Mouse (Mus musculus) hindbrain, embryonic 11.5 days (tissue): ENCODE results near the gene Nkx6-2. TPM values are rescaled to one million over a fixed set of nuclear protein-coding genes. Genes with fewer than 3 reads are reported as not detected.

Experiments used
- ATAC-seq: fragments of 200-750 bp; cut with Nextera tagmentation; 2 replicates; pipeline ENCODE4 v1.8.0; 2017; ENCODE audit warnings: mild to moderate bottlenecking, moderate TSS enrichment, moderate library complexity; ENCODE audit not compliant: low FRiP score
- DNase-seq: peaks from one replicate; pipeline ENCODE4 v3.0.0-alpha.2; 2015; ENCODE audit warnings: low spot score
- H3K27ac ChIP-seq: fragments of 300-500 bp; sonication (generic); 2 replicates; pipeline ENCODE4 v1.5.1; 2014; ENCODE audit warnings: mild to moderate bottlenecking, low read depth, low read length
- H3K27me3 ChIP-seq: fragments of 300-500 bp; sonication (generic); 2 replicates; pipeline ENCODE4 v1.6.1; 2014; ENCODE audit warnings: mild to moderate bottlenecking, low read length, moderate library complexity, mixed read lengths; ENCODE audit not compliant: control insufficient read depth, insufficient read depth
- H3K36me3 ChIP-seq: fragments of 300-500 bp; sonication (generic); 2 replicates; pipeline ENCODE4 v1.6.1; 2014; ENCODE audit warnings: mild to moderate bottlenecking, low read length, moderate library complexity, mixed read lengths; ENCODE audit not compliant: control insufficient read depth, insufficient read depth
- H3K4me1 ChIP-seq: fragments of 300-500 bp; sonication (generic); replicated peaks from 2 replicates; pipeline ENCODE4 v1.6.1; 2014; ENCODE audit warnings: low read length, mixed read lengths; ENCODE audit not compliant: control insufficient read depth, insufficient read depth
- H3K4me2 ChIP-seq: fragments of 300-500 bp; sonication (generic); replicated peaks from 2 replicates; pipeline ENCODE4 v1.6.1; 2014; ENCODE audit warnings: mild to moderate bottlenecking, low read depth, low read length
- H3K4me3 ChIP-seq: fragments of 300-500 bp; sonication (generic); 2 replicates; pipeline ENCODE4 v1.5.1; 2014; ENCODE audit warnings: low read depth, low read length
- H3K9ac ChIP-seq: fragments of 300-500 bp; sonication (generic); 2 replicates; pipeline ENCODE4 v1.6.1; 2014; ENCODE audit warnings: low read depth, low read length
- H3K9me3 ChIP-seq: fragments of 300-500 bp; sonication (generic); 2 replicates; pipeline ENCODE4 v1.6.1; 2016; ENCODE audit warnings: low read length; ENCODE audit not compliant: control insufficient read depth
- WGBS: fragments of 180-500 bp; shearing (Covaris S2); extraction: QIAGEN DNeasy Blood & Tissue Kit; methylation state at CpG from one replicate; pipeline ENCODE4 v1.1.7; 2014; 5-methylcytosine and 5-hydroxymethylcytosine counted together
- polyA plus RNA-seq: library from polyadenylated mRNA; unstranded; fragments of >200 nt; fragmentation: Nextera tagmentation; extraction: Ambion mirVana; gene quantifications from 2 replicates; pipeline ENCODE4 v1.2.1, GENCODE M21; 2014

Nkx6-2 gene
- polyA plus RNA-seq, 1 experiment from 2014 or later, result 21.1 TPM

DNA sequence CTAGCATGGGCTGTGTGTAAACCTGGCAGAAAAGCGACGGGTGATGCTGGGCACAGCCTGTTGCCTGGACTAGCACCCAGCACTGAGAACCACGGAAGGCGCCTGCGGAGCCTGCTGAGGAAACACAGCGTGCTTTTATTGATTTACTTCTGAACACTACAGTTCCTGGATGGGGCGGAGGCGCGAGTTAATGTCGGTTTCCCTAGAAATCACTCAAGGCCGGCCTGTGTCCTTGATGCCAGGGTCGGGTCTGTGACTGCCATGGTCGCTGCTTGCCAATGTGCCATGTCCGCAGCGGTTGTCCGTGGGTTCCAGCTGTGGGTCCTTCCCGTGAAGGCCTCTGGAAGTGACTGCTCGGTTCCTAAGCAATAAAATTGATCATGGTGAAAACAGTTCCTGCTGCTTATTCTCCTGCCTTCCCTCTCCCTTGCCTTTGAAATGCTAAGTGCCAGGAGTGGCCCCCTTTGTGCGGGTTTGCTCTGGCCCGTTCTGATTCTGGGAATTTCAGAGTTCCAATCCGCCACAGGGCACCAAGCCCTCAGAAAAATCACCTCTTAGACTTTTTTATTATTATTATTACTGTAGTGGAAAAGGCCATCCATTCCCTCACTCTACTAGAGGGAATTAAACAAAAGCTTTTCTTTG, 3.2 kb downstream of the Nkx6-2 start:
- Histone ChIP-seq H3K4me2 (peak overlapping the region; percentile 23), H3K9ac (peak overlapping the region; percentile 23; the same call in 1 of the 2 replicates), H3K27ac (no peak overlapping the region), H3K4me1 (0 out of 2 replicates have a peak, but pooled peaks cover 4% of the 10 kb centered on the region), H3K9me3 (no peaks in the 10 kb centered on the region), H3K4me3 (peak overlapping the region; percentile 47), H3K27me3 (peaks cover 74% of the 10 kb centered on the region), H3K36me3 (no peaks in the 10 kb centered on the region)
- WGBS, result 47% methylated on average over 21 of the region's 21 CpGs
- ATAC-seq (no peak), DNase-seq (peak; percentile 19)

DNA sequence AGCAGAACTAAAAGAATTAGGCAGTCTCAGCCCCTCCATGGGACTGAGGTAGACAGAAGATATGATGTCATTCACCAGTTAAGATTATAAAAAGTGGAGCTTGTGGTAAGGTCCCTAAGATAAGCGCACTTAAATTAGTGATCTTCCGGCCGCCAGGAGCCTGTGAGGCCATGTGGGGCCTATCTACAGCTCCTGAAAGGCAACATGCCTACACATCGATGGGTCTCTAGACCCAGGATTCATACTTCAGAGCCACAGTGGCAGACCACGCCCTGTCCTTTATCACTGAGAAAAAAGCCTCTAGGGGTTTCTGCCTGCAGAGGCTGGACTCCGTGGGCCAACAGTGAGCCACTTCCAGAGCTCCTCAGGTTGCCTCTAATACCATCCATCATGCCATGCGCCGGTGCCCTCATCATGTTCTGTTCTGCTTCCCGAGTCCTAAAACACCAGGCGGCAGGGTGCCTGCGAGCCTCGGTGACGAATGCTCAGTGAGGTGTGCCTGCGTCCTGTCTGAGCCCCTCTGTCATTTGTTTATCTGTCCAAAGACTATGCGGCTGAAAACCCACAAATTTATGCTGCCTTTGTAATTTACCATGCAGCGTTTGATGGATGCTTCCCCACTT, 6.4 kb downstream of the Nkx6-2 start:
- H3K9ac ChIP-seq, result no peak overlapping the region
- 69% methylated on average over 16 of the region's 16 CpGs for WGBS
- no peak overlapping the region for H3K4me2 ChIP-seq
- H3K27ac ChIP-seq, result no peak overlapping the region
- ATAC-seq, result no peak
- H3K36me3 ChIP-seq, result no peaks in the 10 kb centered on the region
- no peaks in the 10 kb centered on the region for H3K9me3 ChIP-seq
- no peaks in the 10 kb centered on the region for H3K4me1 ChIP-seq
- DNase-seq, result no peak
- H3K27me3 ChIP-seq, result peaks cover 44% of the 10 kb centered on the region
- H3K4me3 ChIP-seq, result no peak overlapping the region

DNA sequence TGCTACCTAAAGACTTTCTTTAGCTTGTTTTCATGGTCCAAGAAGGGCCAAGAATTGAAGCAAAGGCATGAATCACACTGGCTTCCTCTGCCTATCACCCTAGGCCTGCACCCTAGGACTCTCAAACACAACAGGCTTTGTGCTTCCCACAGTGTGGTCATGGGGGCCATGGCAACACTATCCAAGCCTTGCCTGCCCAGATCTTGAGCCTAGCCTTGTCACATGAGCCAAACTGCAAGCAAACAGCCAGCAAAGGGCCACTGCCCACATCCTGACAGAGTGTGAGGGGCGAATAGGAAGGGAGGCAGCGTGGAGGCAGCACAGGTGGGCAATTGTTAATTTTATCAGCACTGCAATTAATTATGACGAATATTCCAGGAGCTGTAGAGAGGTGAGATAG, 9.9 kb downstream of the Nkx6-2 start:
- ATAC-seq (no peak), DNase-seq (no peak)
- H3K27ac ChIP-seq, result no peak overlapping the region
- no peaks in the 10 kb centered on the region for H3K9me3 ChIP-seq
- no peak overlapping the region for H3K4me2 ChIP-seq
- WGBS, result 90% methylated on average over 3 of the region's 3 CpGs
- peaks cover 14% of the 10 kb centered on the region for H3K27me3 ChIP-seq
- no peaks in the 10 kb centered on the region for H3K36me3 ChIP-seq
- no peak overlapping the region for H3K4me3 ChIP-seq
- no peaks in the 10 kb centered on the region for H3K4me1 ChIP-seq
- H3K9ac ChIP-seq, result no peak overlapping the region

DNA sequence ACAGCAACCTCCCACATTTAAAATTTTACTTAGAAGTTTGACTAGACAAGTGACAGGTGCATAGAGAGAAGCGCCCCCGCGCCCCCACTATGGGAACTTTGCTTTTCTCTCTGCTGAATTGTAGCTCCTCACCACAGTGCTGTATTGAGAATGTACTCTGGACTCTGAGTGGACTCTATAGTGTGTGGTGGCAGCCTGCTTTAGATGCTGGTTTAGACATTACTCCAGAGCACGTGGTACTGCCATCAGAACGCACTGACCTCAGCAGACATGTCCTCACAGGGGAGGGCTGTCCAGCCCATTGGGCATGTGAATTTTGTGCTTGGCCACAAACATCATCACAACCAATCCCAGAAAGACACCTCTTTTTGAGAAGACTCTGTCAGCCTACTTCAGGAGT, 11.8 kb downstream of the Nkx6-2 start:
- ATAC-seq (no peak), DNase-seq (no peak)
- Histone ChIP-seq H3K4me2 (no peak overlapping the region), H3K9ac (no peak overlapping the region), H3K9me3 (no peaks in the 10 kb centered on the region), H3K4me3 (no peak overlapping the region), H3K27me3 (0 out of 2 replicates have a peak, but pooled peaks cover 6% of the 10 kb centered on the region), H3K36me3 (no peaks in the 10 kb centered on the region), H3K4me1 (no peaks in the 10 kb centered on the region), H3K27ac (no peak overlapping the region)
- 95% methylated on average over 5 of the region's 5 CpGs for WGBS

DNA sequence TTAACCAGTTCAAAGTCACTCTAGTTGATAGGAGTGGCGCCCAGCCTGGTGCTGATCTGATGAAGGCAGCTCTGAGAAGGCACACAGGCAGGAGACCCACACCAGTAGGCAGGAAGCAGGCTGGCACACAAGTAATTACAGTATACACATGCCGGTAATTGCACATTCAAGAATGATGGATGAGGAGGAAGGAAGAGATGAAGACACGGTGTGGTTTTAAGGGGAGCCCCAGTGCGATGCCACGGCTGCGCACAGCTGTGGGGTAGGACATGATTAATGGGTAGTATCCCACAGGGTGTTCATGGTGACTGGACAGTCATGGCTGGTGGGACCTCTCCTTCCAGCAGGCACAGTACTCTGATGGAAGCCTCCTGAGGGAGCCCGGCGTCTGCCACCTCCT, 16.1 kb downstream of the Nkx6-2 start:
- H3K9me3 ChIP-seq, result no peaks in the 10 kb centered on the region
- no peak overlapping the region for H3K4me3 ChIP-seq
- H3K4me2 ChIP-seq, result no peak overlapping the region
- ATAC-seq (peak; percentile 68), DNase-seq (no peak)
- H3K9ac ChIP-seq, result no peak overlapping the region
- no peaks in the 10 kb centered on the region for H3K36me3 ChIP-seq
- peaks cover 5% of the 10 kb centered on the region; the same call in 1 of the 2 replicates for H3K27me3 ChIP-seq
- 67% methylated on average over 8 of the region's 8 CpGs for WGBS
- H3K27ac ChIP-seq, result no peak overlapping the region
- H3K4me1 ChIP-seq, result no peaks in the 10 kb centered on the region

DNA sequence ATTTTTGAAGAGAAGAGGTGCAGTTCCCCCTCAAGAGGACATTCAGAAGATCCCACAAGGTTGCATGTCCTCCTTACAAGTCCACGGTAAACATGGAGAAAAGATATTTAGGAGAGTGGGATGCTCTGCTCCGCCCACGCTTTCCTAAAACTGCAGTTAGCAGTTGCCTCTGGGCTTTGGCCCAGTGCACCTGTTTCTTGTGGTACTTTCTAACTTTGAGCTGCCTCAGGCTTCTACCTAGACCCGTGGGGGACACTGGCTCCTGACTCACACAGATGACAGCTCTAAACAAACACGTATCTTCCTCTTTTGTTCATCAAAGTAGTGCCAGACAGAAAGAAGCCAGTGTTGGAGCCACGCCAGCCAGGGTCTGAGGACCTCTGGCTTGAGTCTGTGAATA, 16.6 kb downstream of the Nkx6-2 start:
- H3K9me3 ChIP-seq, result no peaks in the 10 kb centered on the region
- H3K9ac ChIP-seq, result no peak overlapping the region
- H3K4me1 ChIP-seq, result no peaks in the 10 kb centered on the region
- H3K4me2 ChIP-seq, result no peak overlapping the region
- ATAC-seq (no peak), DNase-seq (no peak)
- no peak overlapping the region for H3K27ac ChIP-seq
- WGBS, result 69% methylated on average over 6 of the region's 6 CpGs
- H3K27me3 ChIP-seq, result peaks cover 7% of the 10 kb centered on the region; the same call in 1 of the 2 replicates
- no peaks in the 10 kb centered on the region for H3K36me3 ChIP-seq
- no peak overlapping the region for H3K4me3 ChIP-seq

DNA sequence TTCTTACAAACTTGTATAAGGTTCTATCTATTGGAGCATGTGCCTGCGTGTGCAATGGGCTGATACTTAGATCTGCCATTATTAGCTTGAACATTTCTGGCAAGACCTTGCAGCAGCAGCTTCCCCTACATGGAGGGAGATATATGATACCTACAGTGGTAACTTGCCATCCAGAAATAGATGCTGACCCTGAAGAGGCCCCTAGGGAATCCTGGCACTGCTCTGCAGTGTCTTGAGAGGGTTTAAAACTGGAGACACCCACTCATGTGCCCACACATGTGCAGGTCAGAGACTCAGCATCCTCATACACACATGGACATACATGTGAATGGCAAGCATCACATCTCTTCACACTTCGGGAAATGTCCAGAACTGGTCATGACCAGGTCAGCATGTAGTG, 18.4 kb downstream of the Nkx6-2 start:
- no peak overlapping the region for H3K4me2 ChIP-seq
- H3K27ac ChIP-seq, result no peak overlapping the region
- H3K4me1 ChIP-seq, result no peaks in the 10 kb centered on the region
- no peak overlapping the region for H3K4me3 ChIP-seq
- H3K9me3 ChIP-seq, result no peaks in the 10 kb centered on the region
- no peak for DNase-seq
- WGBS, result 90% methylated on average over 2 of the region's 2 CpGs
- H3K9ac ChIP-seq, result no peak overlapping the region
- peaks cover 16% of the 10 kb centered on the region for H3K27me3 ChIP-seq
- ATAC-seq, result no peak
- no peaks in the 10 kb centered on the region for H3K36me3 ChIP-seq

DNA sequence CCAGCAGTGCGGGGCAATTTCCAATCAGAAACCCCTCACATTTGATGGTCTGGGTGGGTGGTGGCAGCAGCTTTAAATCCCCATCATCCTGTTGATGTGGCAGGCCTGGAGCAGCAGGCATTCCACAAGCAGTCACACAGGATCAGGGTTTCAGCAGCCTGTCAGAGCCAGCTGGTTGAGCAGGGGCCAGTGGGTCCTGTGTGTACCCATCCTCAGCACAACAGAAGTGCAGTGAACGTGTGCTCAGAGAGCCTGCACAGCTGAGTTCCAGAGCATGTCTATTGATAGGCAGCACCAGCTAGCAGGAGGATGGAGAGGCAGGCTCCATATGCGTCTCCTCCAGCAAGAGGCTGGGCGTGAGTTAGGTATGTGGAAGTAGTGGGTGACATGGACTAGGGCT, 19.2 kb downstream of the Nkx6-2 start:
- Histone ChIP-seq H3K4me1 (no peaks in the 10 kb centered on the region), H3K27ac (0 out of 2 replicates have a peak overlapping the region, but pooled peaks have one; percentile 36), H3K4me2 (no peak overlapping the region), H3K27me3 (peaks cover 19% of the 10 kb centered on the region), H3K4me3 (no peak overlapping the region), H3K9ac (no peak overlapping the region), H3K9me3 (no peaks in the 10 kb centered on the region), H3K36me3 (no peaks in the 10 kb centered on the region)
- ATAC-seq (no peak), DNase-seq (peak; percentile 7)
- 67% methylated on average over 4 of the region's 4 CpGs for WGBS

DNA sequence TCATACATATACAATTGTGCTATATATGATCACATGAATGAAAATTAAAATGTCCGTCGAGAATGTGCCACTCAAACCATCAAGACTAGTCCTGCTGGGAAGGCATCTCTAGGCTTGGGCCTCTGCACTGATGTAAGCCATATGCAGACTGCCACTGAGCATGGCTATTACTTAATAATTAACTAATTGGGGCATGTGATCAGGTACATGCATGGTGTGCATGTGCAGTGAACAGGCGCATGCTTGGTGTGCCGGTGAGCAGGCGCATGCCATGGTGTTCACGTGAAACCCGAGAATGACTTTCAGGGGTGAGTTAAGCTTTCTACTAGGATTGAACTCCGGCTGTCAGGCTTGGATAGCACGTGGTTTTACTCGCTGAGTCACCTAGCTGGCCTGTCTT, 22.9 kb downstream of the Nkx6-2 start:
- no peak overlapping the region for H3K9ac ChIP-seq
- H3K4me1 ChIP-seq, result no peaks in the 10 kb centered on the region
- H3K27me3 ChIP-seq, result peaks cover 40% of the 10 kb centered on the region
- H3K4me3 ChIP-seq, result no peak overlapping the region
- no peak overlapping the region for H3K4me2 ChIP-seq
- WGBS, result 91% methylated on average over 10 of the region's 10 CpGs
- no peak overlapping the region for H3K27ac ChIP-seq
- H3K9me3 ChIP-seq, result no peaks in the 10 kb centered on the region
- DNase-seq, result no peak
- no peak for ATAC-seq
- no peaks in the 10 kb centered on the region for H3K36me3 ChIP-seq
